Mouse (Mus musculus): ENCODE data around the gene Cntd1. TPM values are rescaled to one million over a fixed set of nuclear protein-coding genes. Genes with fewer than 3 reads are reported as not detected.

The Cntd1 gene
- polyA plus RNA-seq, 1 experiment, result 1.3 TPM

DNA sequence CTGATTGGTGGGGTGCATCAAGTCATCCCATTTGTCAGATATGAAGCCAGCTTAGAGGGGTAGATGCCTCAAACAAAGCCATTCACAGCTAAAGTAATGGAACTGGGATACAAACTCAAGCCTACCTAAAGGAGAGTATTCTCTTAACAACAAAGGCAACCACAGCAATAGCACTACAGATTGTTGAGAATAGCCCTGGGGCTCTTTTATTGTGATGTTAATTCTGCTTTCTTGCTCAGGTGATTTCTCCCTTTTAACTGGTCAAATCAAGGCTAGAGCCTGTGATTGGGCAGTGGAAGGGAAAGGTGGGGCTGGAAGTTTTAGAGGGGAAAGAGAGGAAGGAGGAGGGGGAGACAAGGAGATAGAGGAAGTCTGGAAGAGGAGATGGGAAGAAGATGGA is 44.7 kb upstream of the Cntd1 start:
- TF ChIP-seq CTCF (IDR thresholded peaks at IDR 0.05; ENCODE audit: control insufficient read depth, insufficient read depth, low read length) (no peak), POLR2A (IDR thresholded peaks at IDR 0.05; ENCODE audit: borderline replicate concordance, control insufficient read depth, low read depth, low read length) (no peak)
- Histone ChIP-seq H3K4me3 (replicated peaks; ENCODE audit: control insufficient read depth, low read depth, low read length) (no peak overlapping the region), H3K27ac (ENCODE audit: control insufficient read depth, insufficient read depth, low read depth, low read length, poor library complexity) (no peak overlapping the region), H3K4me1 (ENCODE audit: control insufficient read depth, insufficient read depth, low read length) (peaks cover 2% of the 10 kb centered on the region; the same call in 1 of the 2 replicates)

DNA sequence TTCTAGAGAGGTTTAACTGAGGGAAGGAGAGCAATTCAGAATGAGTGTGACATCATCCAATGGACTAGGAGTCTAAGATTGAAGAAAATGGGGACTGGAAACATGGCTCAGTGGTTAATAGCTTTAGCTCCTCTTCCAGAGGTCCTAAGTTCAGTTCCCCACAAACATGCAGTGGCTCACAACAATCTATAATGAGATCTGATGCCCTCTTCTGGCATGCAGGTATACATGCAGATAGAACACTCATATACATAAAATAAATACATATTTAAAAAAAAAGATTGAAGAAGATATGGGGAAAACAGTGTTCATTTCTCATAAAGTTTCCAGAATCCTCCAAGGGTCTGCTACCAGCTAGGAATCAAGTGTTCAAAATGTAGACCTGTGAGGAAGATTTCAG is 43.4 kb upstream of the Cntd1 start:
- H3K4me1 ChIP-seq (ENCODE audit: control insufficient read depth, insufficient read depth, low read length), result peaks cover 2% of the 10 kb centered on the region; the same call in 1 of the 2 replicates
- no peak overlapping the region for H3K27ac ChIP-seq (ENCODE audit: control insufficient read depth, insufficient read depth, low read depth, low read length, poor library complexity)
- no peak overlapping the region for H3K4me3 ChIP-seq (replicated peaks; ENCODE audit: control insufficient read depth, low read depth, low read length)
- TF ChIP-seq CTCF (IDR thresholded peaks at IDR 0.05; ENCODE audit: control insufficient read depth, insufficient read depth, low read length) (no peak), POLR2A (IDR thresholded peaks at IDR 0.05; ENCODE audit: borderline replicate concordance, control insufficient read depth, low read depth, low read length) (no peak)

DNA sequence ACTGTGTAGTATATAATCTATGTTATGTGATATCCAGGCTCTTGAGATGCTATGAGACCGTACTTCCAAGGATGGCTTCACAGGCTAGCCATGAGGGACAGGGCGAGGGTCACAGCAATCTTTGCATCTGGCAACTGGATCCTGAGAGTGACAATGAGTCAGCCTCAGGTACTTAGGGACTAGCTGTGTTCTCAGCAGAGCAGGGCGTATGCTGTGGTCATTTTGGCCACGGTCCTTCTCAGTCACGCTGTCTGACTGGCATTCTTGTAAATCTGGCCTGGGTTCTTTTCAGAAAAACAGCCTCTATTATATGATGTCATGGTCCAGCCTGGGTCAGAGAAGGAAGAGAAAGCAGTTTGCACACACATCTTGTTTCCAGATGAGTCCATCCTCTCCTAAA is 42.0 kb upstream of the Cntd1 start:
- no peak for TF ChIP-seq CTCF (IDR thresholded peaks at IDR 0.05; ENCODE audit: control insufficient read depth, insufficient read depth, low read length)
- no peak for TF ChIP-seq POLR2A (IDR thresholded peaks at IDR 0.05; ENCODE audit: borderline replicate concordance, control insufficient read depth, low read depth, low read length)
- no peaks in the 10 kb centered on the region for H3K4me1 ChIP-seq (ENCODE audit: control insufficient read depth, insufficient read depth, low read length)
- WGBS, result 92% methylated on average over 5 of the region's 5 CpGs
- H3K27ac ChIP-seq (ENCODE audit: control insufficient read depth, insufficient read depth, low read depth, low read length, poor library complexity), result no peak overlapping the region
- H3K4me3 ChIP-seq (replicated peaks; ENCODE audit: control insufficient read depth, low read depth, low read length), result no peak overlapping the region

DNA sequence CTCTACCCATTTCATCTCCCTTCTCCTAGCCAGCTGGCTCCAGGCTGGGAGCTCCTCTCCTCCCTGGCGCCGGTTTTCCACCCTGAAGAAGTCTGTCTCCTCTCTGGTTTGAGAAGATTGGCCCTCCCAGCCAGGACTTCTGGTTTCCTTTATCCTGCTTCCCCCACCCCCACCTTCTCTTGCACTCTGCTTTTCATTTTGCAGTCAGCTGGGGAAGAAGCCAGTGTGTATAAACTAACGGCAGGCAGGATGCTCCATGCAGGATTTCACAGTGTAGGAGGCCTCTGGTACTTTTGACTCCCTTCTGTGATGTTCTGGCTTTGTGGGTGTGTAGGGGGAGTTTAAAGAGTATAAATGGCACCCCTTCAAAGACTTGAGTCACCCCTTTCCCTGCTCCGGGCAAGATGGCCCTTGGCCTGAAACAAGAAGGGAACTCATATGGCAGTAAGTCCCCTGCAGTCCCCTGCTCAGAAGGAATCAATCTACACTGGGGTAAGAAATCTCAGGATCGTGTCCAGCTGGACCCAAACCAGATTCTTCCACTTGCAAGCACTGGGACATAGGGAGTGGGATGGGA is 40.7 kb upstream of the Cntd1 start:
- 75% methylated on average over 5 of the region's 5 CpGs for WGBS
- Histone ChIP-seq H3K27ac (ENCODE audit: control insufficient read depth, insufficient read depth, low read depth, low read length, poor library complexity) (no peak overlapping the region), H3K4me1 (ENCODE audit: control insufficient read depth, insufficient read depth, low read length) (no peaks in the 10 kb centered on the region), H3K4me3 (replicated peaks; ENCODE audit: control insufficient read depth, low read depth, low read length) (no peak overlapping the region)
- TF ChIP-seq CTCF (IDR thresholded peaks at IDR 0.05; ENCODE audit: control insufficient read depth, insufficient read depth, low read length), result no peak
- TF ChIP-seq POLR2A (IDR thresholded peaks at IDR 0.05; ENCODE audit: borderline replicate concordance, control insufficient read depth, low read depth, low read length), result no peak

DNA sequence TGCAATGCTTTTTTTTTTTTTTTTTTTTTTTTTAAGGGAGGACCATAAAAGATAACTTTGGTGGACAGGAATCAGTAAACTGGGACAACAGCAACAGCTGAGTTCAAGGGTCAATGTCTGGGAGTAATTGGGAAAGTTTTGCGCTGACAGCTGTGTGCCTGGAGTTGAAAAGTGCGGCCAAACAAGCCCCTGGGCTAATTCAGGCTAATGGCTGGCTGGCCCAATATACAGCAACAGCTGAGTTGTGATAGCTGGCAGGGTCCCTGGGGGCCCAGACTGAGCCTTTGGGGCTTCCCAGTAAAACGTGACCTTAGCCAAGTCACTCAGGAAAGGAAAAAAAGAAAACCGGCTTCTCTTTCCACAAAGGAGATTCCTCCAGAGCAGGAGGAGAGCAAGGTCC is 33.7 kb upstream of the Cntd1 start:
- Histone ChIP-seq H3K27ac (ENCODE audit: control insufficient read depth, insufficient read depth, low read depth, low read length, poor library complexity) (no peak overlapping the region), H3K4me1 (ENCODE audit: control insufficient read depth, insufficient read depth, low read length) (no peaks in the 10 kb centered on the region), H3K4me3 (replicated peaks; ENCODE audit: control insufficient read depth, low read depth, low read length) (no peak overlapping the region)
- TF ChIP-seq CTCF (IDR thresholded peaks at IDR 0.05; ENCODE audit: control insufficient read depth, insufficient read depth, low read length) (no peak), POLR2A (IDR thresholded peaks at IDR 0.05; ENCODE audit: borderline replicate concordance, control insufficient read depth, low read depth, low read length) (no peak)
- 77% methylated on average over 4 of the region's 4 CpGs for WGBS

DNA sequence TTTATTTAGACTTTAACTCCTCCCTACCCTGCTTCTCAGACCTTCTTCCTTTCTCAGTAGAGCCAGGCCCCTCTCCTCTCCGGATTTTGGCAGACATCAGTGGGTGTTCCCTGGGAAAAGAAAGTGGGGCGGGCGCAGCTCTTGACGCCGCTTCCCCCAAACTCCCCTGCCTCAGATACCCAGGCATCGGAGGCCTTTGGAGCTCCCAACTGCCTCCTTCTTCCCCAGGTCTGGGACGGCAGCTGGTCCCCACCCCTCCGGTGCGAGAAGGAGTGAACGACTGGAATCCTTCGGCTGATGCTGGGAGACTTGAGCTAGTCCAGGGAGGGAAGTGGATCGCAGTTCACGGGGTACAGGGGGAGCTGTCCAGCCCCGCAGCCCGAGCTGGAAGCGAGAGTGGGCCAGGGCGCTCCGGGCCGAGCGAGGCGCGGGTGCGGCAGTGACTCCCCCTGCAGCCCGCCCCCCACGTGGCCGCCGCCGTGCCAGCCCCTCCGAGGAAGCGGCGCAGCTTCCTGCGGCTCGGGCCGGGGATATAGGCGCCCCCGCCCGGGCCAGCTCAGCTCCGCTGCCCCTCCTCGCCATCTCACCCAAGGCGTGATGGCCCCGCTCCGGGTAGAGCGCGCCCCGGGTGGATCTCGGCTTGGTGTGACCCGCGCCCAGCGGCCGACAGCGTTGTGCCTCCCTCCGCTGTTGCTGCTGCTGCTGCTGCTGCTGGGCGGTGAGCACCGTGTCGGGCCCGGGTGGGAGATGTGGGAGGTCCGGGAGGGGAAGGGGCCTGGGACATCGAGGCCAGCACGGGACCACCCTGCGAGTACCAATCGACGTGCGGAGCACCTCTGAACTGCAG is 32.7 kb upstream of the Cntd1 start, which contains the start of gene Ramp2:
TSS of gene Ramp2 (plus strand) at position 174 of the 847 bp plus-strand sequence.
- Histone ChIP-seq H3K27ac (ENCODE audit: control insufficient read depth, insufficient read depth, low read depth, low read length, poor library complexity) (no peak within 1 kb of the TSS; the same call in 1 of the 2 replicates), H3K4me1 (ENCODE audit: control insufficient read depth, insufficient read depth, low read length) (no peaks in the 10 kb centered on the region)
- WGBS, result 6% methylated on average over 62 of the region's 63 CpGs

DNA sequence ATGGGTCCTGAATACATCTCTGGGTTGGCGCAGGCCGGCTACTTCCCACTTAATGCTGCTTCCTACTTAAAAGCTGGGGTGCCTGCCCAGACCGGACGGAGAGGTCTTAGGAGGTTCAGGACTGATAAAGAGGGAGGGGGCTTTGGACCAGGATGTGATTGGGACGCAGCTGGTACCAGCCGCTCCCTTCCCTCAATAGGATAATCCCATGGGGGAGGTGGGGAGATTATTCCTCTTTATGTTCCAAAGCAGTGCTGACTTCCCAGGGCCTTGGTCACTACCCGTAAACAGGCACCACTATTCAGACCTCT is 32.2 kb upstream of the Cntd1 start:
- no peaks in the 10 kb centered on the region for H3K4me1 ChIP-seq (ENCODE audit: control insufficient read depth, insufficient read depth, low read length)
- peak overlapping the region; percentile 34 for H3K4me3 ChIP-seq (replicated peaks; ENCODE audit: control insufficient read depth, low read depth, low read length)
- H3K27ac ChIP-seq (ENCODE audit: control insufficient read depth, insufficient read depth, low read depth, low read length, poor library complexity), result no peak overlapping the region; the same call in 1 of the 2 replicates
- WGBS, result 17% methylated on average over 7 of the region's 7 CpGs
- TF ChIP-seq CTCF (IDR thresholded peaks at IDR 0.05; ENCODE audit: control insufficient read depth, insufficient read depth, low read length) (no peak), POLR2A (IDR thresholded peaks at IDR 0.05; ENCODE audit: borderline replicate concordance, control insufficient read depth, low read depth, low read length) (no peak)

More for the DNA sequence above, 32.7 kb upstream of the Cntd1 start, which contains the start of gene Ramp2:
- H3K4me3 ChIP-seq (replicated peaks; ENCODE audit: control insufficient read depth, low read depth, low read length), result peak within 1 kb of the TSS; percentile 34
- TF ChIP-seq POLR2A (IDR thresholded peaks at IDR 0.05; ENCODE audit: borderline replicate concordance, control insufficient read depth, low read depth, low read length), result no peak
- TF ChIP-seq CTCF (IDR thresholded peaks at IDR 0.05; ENCODE audit: control insufficient read depth, insufficient read depth, low read length), result no peak

DNA sequence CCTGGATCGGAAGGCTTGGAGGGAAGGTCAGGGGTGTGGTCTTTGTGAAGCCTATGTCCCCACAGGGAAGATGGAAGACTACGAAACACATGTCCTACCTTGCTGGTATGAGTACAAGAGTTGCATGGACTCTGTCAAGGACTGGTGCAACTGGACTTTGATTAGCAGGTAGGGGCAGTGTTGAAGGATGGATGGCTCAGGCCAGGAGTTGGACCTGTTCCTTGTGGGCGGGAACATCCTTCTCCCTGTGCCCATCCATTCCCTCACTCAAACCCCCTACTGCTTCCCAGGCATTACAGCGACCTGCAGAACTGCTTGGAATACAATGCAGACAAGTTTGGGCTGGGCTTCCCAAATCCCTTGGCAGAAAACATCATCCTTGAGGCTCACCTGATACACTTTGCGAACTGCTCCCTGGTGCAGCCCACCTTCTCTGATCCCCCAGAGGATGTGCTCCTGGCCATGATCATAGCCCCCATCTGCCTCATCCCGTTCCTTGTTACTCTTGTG is 31.2 kb upstream of the Cntd1 start:
- no peak for TF ChIP-seq POLR2A (IDR thresholded peaks at IDR 0.05; ENCODE audit: borderline replicate concordance, control insufficient read depth, low read depth, low read length)
- no peak for TF ChIP-seq CTCF (IDR thresholded peaks at IDR 0.05; ENCODE audit: control insufficient read depth, insufficient read depth, low read length)
- H3K4me1 ChIP-seq (ENCODE audit: control insufficient read depth, insufficient read depth, low read length), result no peaks in the 10 kb centered on the region
- H3K27ac ChIP-seq (ENCODE audit: control insufficient read depth, insufficient read depth, low read depth, low read length, poor library complexity), result no peak overlapping the region
- 84% methylated on average over 6 of the region's 6 CpGs for WGBS
- no peak overlapping the region for H3K4me3 ChIP-seq (replicated peaks; ENCODE audit: control insufficient read depth, low read depth, low read length)

Measured in bone marrow, adult 2 months (tissue).